Mouse (Mus musculus) adrenal gland, adult 8-10 months (tissue): ENCODE results near the gene Cfap77. TPM values are rescaled to one million over a fixed set of nuclear protein-coding genes. Genes with fewer than 3 reads are reported as not detected.

ENCODE experiments used
- DNase-seq: peaks from one replicate; pipeline ENCODE4 v3.0.0; 2022
- total RNA-seq, 4 experiments: library from RNA; stranded (reverse); gene quantifications; 2 replicates each; pipeline ENCODE4 v1.2.4; 2022

Cfap77 gene
- total RNA-seq, 4 experiments from 2014 or later = 0.44 to 1.6 (median 0.93) TPM

DNA sequence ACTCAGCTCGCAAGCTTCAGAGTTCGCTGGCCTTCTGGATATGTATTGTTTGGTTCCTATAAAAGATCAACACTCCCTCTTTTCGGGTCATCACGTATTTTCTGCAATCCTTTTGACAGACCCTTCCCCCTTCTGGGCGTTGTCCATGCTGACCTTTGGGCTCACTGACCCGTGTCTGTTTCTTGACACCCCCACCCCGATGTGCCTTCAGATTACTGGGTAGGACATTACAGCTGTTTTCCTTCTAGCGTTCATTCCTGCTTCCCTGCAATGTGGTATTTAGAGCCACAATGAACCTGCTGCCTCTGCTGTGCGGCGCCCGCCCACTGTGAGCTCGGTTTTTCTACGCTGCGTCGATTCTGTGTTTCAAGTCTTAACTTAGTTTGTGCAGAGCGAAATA lies 8.7 kb downstream of the Cfap77 start:
- DNase-seq = no peak

DNA sequence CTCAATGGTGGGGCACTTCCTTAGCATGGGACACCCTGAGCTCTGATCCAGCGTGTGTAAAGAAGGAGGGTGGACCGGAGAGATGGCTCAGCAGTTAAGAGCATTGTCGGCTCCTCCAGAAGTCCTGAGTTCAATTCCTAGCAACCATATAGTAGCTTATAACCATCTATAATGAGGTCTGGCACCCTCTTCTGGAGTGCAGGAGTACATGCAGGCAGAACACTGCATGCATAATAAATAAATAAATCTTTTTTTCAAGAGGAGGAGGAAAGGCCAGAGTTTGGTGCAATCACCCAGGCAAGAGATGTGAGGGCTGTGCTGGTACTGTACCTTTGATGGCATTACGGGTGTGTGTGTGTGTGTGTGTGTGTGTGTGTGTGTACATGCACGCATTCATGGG lies 12.7 kb downstream of the Cfap77 start:
- DNase-seq = no peak

DNA sequence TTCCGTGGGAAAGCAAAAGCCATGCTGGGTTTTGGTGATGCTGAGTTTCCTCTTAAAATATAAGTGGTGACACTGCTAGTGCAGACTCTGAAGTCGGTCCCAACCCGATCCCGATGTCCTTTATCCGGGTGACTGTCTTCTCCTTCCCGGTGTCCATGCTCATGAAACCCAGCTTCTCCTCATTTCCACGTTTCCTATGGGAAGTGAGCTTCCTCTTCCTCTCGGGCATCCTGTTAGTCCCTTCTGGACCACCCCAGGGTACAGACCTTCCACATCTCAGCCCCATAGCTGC lies 13.4 kb downstream of the Cfap77 start:
- DNase-seq = no peak

DNA sequence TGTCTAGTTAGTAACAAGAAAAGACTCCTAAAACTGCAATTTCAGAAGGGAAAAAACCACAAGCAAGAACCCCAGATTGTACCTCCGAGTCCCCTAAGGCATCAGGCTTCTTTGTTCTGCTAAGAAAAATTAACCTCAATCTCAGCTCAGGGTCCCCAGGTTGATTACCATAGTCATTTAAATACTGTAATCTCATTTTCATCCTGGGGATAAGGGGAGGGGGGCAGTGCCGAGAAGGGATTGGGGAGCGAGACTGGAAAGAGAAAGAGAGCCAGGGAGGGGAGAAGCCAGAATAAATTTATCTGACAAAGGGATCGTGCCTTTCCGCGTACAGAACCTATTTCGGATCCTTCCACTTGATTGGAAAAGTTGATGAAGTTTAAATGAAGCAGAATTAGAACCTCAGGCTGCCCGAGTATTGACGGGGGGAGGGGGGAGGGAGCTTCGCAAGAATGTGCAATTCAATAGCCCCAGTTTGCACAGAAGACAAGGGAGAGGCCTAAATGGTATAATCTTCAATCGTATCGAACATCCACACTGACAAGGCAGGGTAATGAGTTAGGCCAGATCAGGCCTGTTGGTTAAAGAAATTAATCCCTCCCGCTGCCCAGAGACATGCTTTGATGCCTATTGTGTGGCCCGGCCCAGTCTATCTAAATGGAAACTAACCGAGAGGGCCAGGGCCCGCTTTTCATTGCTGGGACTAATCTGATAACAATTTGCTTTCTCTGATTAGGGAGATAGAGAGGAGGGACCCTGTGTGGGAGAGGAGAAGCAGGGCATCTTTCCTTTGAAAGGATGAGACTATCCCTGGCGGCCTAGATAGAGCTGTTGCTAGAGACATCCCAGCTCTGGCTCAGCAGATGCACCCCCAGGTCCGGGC lies 14.0 kb downstream of the Cfap77 start:
- DNase-seq = no peak

DNA sequence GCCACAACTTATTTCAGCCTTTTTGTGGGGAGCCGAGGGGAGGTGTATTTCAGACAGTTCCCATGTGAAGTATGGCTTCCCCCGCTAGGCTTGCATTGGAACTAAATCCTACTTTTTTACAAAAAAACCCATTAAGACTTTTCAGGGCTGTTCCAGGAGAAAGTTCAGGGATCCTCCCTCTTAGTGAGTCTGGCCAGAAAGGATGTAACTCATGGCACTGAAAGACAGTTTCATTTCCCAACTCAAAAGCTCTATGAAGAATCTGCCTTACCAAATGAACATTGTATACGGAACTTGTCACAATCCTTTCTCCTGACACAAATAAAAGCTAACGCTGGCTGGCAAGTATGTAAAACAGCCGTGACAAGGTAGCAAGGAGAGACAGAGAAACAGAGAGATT lies 15.1 kb downstream of the Cfap77 start:
- no peak for DNase-seq

DNA sequence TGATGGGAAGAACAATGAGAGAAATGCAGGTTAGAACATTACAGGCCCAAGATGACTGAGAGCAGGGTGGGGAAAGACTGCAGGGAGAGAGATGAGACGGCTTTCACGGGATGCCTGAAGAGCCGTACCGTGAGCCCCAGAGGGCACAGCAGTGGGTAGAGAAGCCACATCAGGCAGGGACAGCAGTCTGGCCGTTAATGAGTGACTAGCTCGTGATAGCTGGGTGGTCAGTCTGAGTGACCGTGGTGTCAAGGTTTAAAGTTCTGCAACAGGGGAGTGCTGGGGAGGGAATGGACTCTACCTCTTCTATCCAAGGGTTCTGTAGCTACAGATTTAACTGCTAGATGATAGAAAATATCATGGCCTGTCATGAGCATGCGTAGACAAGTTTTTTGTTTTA lies 19.2 kb downstream of the Cfap77 start:
- DNase-seq = no peak

DNA sequence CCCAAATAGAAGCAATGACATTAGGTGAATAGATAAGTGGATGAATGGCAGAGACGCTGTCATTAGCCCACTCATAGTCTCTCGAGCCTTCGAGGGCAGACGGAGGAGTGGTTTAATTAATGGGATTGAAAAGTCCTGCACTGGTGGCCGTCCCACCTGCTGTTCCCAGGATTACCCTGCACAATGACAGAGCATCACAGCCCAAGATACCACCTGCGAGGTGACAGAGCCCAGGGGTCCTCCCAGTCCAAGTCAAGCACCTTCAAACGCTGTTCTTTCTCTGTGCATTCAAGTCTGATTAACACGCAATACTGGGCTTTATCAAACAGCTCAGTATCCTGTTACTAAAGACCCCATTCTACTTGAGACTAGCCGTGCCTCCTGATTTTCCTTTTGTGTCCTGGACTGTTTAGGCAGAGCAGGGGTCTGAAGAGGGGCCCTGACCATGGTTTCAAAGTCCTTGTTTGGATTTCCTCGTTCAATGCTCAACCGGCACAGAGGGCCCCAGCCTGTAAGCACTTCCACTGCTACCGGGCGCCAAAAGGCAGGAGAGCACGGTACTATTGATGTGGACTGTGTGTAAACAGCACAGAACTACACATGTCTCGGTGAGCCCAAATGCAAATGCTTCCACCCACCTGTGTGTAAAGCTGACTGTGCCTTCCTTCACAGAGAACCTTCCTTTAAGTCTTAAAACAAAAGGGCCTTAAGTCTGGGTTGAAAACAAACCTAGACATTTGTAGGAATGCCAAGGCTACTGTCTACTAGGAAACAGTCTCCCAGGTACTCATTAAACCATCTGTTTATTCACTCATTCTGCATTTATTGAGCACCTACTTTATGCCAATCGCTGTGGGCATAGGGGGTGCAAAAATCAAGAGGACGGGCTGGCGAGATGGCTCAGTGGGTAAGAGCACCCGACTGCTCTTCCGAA lies 20.1 kb downstream of the Cfap77 start:
- no peak for DNase-seq

DNA sequence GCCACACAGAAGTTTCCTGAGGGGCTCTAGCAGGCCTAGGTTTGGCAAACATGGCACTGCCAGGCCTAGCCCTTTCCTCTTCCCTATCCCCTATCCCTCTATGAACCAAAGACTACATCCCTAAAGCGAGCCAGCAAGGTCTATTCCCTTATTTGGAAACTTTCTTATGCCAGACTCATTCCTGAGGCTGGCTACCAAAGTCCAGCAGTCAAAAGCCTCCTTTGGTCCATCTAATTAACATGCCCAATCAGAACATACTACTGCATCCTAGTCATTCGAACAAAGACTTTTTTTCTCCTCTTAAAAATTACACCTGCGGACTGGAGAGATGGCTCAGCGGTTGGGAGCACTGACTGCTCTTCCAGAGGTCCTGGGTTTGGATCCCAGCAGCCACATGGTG lies 22.9 kb downstream of the Cfap77 start:
- DNase-seq = no peak

DNA sequence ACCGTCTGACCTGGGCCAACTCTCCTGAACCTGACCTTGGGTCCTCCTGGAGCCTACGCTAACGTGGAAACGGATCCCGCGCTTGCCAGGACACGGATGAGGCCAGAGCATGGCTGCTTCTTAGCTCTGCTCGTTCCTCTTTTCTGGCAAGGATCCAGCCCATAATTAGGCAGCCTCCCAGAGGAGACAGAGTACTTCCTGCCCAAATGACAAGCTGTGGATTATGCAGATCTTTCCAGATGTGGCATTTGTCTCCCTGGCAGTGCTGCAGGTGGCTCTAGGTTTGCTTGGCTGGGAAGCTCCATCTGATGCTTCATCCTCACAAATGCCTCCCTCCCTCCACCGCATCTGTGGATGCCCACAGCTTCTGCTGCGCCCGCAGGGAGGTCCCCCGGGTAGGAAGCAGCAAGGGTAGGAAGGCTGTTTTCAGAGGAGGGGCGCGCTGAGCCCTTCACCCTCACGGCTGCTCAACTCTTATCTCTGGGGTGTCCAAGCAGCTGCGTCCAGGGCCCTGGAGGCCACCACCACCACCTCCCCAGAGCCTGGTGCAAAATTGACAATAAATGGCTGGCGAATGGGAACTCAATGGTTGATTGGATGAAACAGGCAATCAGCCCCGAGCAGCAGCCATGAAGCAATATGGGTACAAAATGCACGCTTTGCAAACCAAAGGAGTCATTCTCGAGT lies 24.7 kb downstream of the Cfap77 start:
- no peak for DNase-seq

DNA sequence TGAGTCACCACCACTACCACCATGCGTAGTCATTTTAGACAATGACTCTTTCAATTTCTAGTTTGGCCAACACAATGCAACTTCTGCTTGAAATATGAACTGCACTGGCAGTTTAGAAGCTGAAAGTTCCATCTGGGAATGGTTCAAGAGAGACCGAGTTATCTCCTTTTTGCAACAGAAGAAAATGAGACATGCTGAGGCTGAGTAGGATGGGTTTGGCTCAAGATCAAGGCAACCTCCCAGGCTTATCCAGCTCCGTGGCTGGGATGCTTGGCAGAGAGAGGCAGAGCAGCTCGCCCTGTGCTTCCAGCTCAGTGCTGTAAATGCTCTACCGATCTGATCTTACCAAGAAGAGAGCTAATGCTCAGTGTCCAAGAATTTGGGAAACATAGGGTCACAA lies 29.6 kb downstream of the Cfap77 start:
- peak; percentile 33 for DNase-seq

DNA sequence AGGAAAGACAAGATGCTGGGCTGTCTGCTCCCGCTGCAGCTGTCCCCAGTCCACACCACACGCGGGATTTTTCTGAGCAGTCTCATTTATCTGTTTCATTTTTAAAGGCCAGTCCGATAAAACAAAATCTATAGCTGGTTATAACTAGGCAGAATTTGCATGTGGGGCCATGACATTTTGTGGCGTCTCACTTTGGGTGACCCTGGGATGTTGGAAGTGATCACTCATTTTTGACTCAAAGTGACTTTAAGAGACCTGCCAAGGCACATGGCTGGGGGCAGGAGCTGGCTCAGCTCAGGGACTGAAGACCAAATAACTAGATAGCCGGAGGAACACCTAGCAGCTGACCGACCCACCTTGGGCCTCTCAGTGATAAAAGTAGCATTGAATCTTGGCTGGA lies 31.9 kb downstream of the Cfap77 start:
- peak; percentile 52 for DNase-seq

DNA sequence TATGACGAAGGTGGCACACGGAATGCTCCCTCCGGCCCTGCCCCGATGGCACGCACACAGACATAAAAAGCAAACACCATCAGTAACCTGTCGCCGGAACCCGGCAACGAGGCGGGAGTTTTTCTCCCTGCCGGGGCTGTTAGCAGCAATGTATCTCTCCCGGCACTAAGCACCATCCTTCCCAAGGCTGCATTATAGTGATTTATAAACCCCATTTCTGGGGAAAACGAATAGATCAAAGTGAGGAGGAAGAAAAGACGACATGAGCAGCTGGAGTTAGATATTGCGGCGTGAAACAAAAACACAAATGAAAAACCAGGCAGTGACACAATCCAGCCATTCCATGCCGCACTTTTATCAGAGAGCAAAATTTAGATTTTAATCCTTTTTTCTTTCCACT lies 33.8 kb downstream of the Cfap77 start:
- DNase-seq = no peak

DNA sequence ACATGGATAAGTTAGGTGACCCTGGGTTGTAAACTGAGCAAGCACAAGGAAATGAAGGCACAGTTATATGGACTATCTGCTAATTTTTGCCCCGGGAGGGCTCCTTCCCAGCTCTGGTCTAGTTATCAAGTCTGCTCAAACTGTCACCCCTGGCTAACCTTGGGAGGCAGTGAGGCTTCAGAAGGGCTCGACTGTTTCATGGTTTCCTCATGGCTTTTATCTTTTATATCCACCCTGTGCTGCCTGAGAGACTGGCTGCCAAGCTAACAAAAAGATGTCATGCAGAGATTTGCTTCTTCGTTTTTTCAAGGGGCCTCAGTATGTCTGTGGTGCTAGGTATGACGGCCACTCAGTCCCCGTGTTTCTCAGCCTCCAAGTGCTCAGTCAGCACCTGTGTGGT lies 36.2 kb downstream of the Cfap77 start:
- DNase-seq = no peak

DNA sequence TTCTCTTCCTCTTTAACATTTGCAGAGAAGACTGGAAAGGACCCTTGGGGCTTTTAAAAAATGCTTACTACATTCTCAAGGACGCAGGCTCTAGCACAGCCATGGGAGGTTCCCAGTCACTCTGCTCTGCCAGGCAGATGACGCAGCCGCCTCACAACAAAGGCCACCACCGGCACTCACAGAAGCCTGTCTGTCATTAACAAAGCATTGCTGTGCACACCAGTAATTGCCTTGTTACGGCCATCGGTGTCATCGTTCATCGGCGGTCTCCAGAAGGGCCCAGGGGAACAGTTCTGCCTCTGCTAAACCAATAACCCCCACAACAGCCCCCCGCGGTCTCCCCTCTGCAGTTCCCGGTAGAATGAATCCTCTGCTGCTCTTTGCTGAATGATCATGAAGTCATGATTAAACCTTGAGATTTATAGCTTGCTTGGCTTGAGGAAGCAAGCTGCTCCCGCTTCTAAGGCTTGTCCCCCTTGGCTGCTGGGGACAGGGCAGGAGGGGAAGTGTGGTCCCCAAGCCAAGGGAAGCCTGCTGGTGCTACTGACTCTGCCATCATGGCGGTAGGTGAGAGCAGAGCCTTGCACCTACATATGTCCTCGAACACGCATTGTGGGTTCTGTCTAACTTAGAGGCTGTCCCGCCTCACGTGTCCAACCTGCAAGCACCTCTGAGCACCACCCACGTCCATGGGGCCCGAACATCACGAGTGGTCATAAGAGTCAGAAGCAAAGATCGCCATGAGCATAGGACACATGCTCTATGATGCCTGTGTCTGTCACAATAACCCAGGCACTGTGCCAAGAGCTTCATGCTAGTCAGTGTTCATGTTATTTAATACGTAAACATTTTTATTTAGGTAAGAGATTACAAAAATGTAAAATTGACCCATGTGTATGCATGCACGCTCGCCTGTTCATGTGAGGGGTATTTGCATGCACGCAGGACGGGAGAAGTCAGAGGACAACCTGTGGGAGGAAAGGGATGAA lies 38.0 kb downstream of the Cfap77 start:
- DNase-seq = peak; percentile 60

DNA sequence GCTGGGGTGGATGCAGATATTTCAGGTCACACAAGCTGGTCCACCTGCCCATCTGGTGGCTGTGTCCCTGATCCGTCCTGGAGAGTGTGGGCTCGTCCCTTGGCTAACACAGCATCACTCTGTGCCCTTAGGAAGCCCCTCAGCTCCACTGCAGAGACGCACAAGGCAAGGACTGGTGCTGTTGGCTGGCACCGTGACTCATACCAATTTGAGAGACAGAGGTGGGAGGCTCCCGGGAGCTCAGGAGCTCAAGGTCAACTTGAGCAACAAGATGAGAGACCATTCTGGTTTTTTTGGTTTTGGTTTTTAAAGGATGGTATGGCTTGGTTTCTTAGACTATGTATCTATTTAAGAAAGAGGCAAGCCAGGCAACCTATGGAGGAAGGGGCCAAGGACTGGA lies 42.3 kb downstream of the Cfap77 start:
- DNase-seq = peak; percentile 21

DNA sequence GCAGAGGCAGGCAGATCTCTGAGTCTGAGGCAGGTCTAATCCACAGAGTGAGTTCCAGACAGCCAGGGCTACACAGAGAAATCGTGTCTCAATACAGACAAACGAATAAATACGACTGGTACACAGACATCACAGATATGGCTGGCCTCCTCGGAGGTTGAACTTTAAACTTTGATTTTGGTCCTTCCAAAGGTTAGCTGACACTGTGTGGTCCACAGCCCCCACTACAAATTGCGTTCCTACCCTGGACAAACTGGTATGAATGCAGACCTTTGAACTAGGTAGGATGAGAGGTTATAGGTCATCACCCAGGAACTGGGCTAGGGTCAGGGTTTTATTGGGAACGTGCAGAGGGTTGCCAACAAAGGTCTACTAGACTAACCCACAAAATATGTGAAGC lies 47.2 kb downstream of the Cfap77 start:
- DNase-seq = no peak

DNA sequence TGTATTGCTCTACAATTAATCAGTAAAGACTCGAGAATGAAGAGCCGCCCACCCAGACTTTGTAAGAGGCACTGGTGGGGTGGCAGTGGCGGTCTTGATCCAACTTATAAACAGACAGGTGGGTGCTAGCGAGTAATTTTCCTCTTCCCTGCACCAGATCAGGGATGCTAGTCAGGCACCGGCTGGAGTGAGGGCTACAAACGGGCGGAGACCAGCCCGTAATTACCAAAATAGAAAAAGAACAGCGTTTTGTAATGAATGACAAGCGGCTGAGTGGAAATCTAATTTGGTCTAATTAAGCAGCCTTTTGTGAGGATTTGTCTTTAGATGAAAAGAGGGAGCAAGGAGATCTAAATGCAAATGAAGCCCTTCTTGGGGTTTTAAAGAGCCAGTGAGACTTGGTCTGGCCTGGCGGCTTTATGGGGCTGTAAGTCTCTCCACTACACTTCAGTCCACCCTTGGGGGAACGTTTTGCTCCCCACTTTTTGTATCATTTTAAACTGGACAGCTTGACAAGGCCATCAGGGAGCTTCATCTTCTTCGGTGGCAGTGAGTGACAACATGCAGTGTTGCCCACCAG lies 48.3 kb downstream of the Cfap77 start:
- DNase-seq = no peak

DNA sequence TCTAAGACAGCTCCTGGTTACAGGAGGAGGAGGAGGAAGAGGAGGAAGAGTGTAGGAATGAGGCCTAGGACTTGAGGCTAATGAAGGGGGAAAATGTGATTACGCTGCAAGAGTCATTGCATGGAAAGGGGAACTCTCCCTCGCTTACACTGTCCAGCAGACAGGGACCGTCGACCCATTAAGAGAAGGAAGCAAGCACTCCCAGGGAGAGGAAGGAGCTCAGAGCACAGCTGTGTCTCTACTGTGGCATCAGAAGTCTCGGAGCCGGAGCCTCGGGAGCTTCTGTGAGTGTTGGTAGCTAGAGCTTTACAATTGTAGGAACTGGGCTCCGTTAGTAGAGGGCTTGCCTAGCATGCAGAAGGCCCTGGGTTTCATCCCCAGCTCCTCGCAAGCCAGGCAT lies 50.8 kb downstream of the Cfap77 start:
- no peak for DNase-seq

DNA sequence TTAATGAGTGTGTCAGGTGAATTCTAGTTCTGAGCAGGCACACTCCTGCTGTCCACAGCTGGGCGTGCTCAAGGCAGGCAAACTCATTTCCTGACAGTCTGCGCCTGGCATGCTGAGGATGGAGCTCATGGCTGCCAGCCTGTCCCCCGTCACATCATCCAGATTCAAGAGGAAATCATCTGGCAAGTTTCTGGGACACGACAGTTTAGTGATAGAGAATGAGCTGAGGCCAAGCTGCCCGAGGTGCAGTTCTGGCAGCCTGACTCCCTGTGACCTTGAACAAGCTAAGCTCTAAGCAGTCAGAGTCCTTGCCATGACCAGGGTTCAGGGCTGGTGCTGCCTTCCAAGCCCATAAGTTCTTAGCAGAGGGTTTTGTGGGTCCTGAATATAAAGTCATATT lies 56.6 kb downstream of the Cfap77 start:
- peak; percentile 34 for DNase-seq

DNA sequence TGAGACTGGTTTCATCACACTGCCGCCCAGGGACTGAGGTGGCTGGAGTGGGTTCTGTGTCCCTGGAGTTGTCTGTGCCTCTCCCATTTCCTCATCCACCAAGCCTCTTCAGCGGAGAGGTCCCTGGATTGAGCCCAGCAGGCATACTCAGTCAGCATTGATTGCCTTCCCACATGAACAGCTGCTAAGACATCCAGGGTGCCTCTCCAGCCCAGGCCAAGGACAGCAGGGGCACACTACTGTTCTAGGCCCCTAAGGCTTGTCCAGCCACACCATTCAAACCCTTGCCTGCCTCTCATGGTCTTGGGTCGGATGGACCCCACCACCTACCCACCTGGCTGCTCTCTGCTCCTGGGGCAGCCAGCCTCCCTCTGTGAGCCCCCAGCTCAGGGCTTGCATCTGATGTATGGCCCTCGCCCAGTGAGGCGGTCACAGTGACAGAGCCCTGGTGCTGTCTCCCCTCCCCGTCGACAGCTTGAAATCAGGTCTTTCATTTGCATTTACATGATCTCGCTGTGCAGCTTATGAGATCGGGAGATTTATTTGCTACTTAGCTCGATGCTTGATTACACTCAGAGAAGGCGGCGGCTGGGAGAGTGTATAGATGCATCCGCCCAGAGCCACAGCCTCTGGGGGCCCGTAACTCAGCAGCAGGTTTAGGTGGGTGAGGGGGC lies 57.6 kb downstream of the Cfap77 start:
- DNase-seq = no peak

DNA sequence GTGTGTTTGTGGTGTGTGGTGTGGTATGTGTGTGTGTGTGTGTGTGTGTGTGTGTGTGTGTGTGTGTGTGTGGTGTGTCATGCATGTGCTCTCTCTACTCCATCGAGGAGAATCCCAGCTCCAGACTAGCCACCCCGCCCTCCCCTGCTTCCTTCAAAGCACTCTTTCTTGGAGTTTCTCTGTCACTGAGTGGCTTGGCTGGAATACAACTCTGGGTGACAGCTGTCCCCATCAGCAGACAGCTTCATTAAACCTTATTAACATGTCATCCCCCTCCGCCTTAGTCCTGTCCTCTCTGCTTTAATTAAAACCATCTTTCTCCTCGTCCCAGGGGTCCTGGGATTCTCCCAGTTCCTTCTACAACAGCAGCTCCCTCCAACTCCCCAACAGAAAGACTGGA lies 59.4 kb downstream of the Cfap77 start:
- no peak for DNase-seq
